Mouse (Mus musculus): Measurements from ENCODE around the gene Map3k5. TPM values are rescaled to one million over a fixed set of nuclear protein-coding genes. Genes with fewer than 3 reads are reported as not detected.
"Not testable (repeated sequence)": the region's sequence is repeated elsewhere in the genome, so short reads cannot be mapped to it uniquely, and the experiment has no call there.

The Map3k5 gene
- 10 to 100 TPM; 43.6 to 44.4 TPM for total RNA-seq (2021)

DNA sequence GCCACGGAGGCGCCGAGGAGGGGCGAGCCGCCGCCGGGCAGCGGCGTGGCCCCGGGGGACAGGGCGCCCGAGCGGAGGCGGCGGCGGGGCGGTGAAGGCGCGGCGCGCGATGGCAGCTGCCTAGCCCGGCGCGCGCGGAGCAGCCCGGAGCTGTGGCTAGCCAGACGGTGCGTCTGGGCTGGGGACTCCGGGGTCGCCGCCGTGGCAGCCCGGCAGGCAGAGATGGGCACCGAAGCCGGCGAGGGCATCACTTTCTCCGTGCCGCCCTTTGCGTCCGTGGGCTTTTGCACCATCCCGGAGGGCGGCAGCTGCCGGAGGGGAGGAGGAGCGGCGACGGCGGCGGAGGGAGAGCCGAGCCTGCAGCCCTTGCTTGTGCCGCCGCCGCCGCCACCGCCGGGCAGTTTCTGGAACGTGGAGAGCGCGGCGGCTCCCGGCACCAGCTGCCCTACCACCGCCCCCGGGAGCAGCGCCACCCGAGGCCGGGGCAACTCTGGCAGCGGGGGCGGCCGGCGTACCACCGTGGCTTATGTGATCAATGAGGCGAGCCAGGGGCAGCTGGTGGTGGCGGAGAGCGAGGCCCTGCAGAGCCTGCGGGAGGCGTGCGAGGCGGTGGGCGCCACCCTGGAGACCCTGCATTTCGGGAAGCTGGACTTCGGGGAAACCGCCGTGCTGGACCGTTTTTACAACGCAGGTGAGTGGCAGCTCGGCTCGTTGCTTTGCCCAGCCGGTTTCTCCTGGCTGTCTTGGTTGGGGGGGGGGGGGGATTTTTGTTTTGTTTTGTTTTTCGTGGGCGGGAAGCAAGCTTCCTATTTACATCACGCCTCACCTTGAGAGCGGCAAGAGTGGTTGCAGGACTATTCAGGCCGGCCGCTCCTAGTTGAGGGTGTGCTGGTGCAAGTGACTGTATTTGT lies at the start of gene Map3k5:
Gene Map3k5 (plus strand): TSS at position 89 of the 911 bp plus-strand sequence.
- intact Hi-C loops (cut with DNase I): loop anchor here (2.0 to 10.0 kb wide), 3 partner anchors 70 to 190 kb away; no protein-coding TSS in a partner anchor

DNA sequence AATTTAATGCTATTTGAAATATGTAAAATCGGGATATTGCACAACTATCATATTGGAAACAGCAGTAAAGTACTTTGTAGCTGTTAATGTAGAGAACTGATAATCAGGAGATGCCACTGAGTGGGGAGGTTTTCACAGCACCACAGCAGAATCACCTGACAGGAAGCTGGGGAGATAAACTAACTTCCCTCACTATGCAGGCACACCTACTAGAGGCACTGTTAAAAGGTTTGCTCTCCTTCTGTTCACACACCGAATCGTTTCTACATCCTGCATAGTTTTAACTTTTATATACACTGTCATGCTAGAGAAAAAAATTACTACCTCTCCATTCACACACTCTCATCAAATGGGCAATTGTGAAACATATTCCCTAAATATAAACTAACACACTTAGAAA lies 48.0 kb upstream of the Map3k5 start:
- no peak for DNase-seq (ENCODE audit: low spot score in 2 of 2)
- intact Hi-C loops (cut with DNase I): no loop called here

More for the DNA sequence above, at the start of gene Map3k5:
- DNase-seq (ENCODE audit: low spot score in 2 of 2): peak in 1 of 2 experiments; percentile 64

DNA sequence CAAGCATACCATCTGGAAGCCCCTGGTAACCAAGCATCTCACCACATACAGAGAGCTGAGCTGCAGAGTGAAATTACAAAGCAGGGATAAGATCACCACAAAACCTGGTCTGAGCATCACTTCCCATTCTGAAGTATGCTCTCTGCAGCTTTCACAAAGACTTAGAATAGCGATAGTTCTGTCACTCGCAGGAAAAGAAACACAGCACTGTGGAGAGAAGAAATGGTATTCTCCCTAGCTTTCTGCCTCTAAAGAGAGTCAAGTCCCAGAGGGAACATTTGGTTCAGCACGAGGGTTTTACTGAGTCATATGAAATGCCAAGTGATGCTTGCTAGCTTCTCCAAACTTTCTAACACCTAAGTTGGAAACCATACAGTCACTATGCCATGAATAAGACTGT lies 44.4 kb upstream of the Map3k5 start:
- DNase-seq (ENCODE audit: low spot score in 2 of 2): no peak
- intact Hi-C loops (cut with DNase I): loop anchor here (5.0 kb wide), 2 partner anchors 178 to 648 kb away; partner anchors contain the start of gene Il20ra

- no peak for DNase-seq (ENCODE audit: low spot score in 2 of 2)
- intact Hi-C loops (cut with DNase I): loop anchor here (5.0 kb wide), 2 partner anchors 179 to 649 kb away; partner anchors contain the start of gene Il20ra
Observed at GRCm38 (mm10) chr10:19891686-19892085, 42.6 kb upstream of the Map3k5 start.

- intact Hi-C loops (cut with DNase I): loop anchor here (5.0 kb wide), 2 partner anchors 181 to 651 kb away; partner anchors contain the start of gene Il20ra
- DNase-seq (ENCODE audit: low spot score in 2 of 2): no peak
Observed at GRCm38 (mm10) chr10:19893146-19893545, 41.1 kb upstream of the Map3k5 start.

GRCm38 (mm10) chr10:19893976-19894375 lies 40.3 kb upstream of the Map3k5 start:
- intact Hi-C loops (cut with DNase I): loop anchor here (5.0 kb wide), 2 partner anchors 182 to 652 kb away; partner anchors contain the start of gene Il20ra
- peak; percentile 18 to 34 for DNase-seq (ENCODE audit: low spot score in 2 of 2)

DNA sequence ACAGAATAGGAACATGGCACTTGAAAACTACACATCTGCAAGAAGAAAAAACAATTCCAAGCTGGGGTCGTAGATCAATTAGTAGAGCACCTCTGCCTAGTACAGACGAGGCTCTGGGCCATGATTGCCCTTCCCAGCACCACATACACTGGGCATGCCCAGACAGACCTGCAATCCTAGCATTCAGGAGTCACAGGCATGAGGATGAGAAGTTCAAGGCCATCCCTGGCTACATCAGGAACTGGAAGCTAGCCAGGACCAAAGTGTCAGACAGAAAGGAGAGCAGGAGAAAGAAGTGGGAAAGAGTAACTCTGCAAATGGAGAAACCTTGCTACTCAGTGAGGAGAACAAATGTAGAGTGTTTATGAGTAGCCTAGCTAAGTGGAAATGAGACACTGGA lies 34.1 kb upstream of the Map3k5 start:
- no peak for DNase-seq (ENCODE audit: low spot score in 2 of 2)
- intact Hi-C loops (cut with DNase I): no loop called here

GRCm38 (mm10) chr10:19901992-19902391 lies 32.3 kb upstream of the Map3k5 start:
- DNase-seq (ENCODE audit: low spot score in 2 of 2): no peak
- intact Hi-C loops (cut with DNase I): no loop called here

GRCm38 (mm10) chr10:19904077-19904820 lies 30.0 kb upstream of the Map3k5 start:
- intact Hi-C loops (cut with DNase I): no loop called here
- peak; percentile 54 to 71 for DNase-seq (ENCODE audit: low spot score in 2 of 2)

DNA sequence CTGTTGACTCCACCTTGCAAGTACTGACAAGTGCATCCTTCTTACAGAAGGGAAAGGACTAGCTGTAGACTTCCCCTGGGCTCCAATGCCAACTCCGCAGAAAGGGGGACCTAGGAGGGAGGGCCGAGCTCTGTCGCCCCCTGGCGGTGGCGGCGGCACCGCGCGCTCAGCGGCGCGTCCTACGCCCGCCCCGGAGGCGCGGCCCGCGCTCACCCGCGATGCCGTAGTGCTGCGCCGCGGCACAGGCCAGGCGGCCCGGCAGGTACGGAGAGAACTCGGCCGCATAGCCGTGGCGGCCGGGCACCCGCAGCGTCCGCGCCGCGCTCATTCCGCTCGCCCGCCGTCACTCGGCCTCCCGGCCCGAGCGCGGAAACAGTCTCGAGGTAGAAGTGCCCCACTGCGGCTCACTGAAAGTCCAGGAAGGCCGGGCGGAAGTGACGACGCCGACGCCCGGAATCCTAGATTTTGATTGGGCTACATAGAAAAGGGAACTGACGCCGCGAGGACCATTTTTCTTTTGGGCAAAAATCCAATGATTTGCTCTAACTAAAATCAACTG lies 26.9 kb upstream of the Map3k5 start, which contains the start of gene Pex7:
Gene Pex7 (minus strand): TSS at position 444 of the 559 bp plus-strand sequence.
- DNase-seq (ENCODE audit: low spot score in 2 of 2): peak; percentile 95 to 96
- intact Hi-C loops (cut with DNase I): no loop called here

DNA sequence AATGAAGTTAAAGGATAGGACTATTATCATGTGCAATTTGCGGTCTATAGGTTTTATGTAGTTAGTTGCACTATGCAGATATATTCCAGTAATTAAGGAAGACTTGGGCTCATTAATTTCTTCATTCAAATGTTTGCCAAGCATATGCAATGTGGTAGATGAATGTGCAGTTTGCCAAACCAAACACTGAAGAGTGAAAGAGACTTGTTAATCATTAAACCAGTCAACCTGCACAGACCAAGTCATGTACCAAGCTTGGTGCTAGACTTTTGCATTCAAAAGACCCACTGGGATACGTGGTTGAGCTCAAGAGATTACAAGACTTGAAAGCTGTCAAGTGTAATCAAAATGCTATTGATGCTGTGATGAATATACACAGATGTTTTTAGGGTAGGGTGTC lies 26.2 kb upstream of the Map3k5 start:
- intact Hi-C loops (cut with DNase I): loop anchor here (2.0 kb wide), 1 partner anchor 167 kb away; no protein-coding TSS in a partner anchor

DNA sequence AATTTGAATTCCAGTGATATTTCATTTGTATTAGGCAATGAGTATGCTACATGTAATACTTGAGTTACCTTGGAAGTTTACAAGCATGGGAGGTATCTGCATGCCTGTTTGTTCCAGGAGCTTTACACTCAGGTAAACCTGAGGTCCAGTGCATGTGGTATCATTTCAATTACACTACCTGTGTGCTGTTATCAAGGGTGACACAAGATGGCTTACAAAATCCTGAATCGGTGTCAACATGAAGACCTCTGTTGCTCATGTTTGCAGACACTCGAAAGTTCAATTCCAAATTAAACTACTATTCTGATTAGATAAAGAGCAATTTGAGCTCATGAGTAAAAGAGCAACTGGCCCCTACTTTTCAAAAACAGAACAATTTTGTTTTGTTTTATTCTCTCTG lies 23.8 kb upstream of the Map3k5 start:
- intact Hi-C loops (cut with DNase I): loop anchor here (5.0 kb wide), 1 partner anchor 212 kb away; no protein-coding TSS in a partner anchor
- no peak for DNase-seq (ENCODE audit: low spot score in 2 of 2)

More for the DNA sequence above, 26.2 kb upstream of the Map3k5 start:
- DNase-seq (ENCODE audit: low spot score in 2 of 2): no peak

DNA sequence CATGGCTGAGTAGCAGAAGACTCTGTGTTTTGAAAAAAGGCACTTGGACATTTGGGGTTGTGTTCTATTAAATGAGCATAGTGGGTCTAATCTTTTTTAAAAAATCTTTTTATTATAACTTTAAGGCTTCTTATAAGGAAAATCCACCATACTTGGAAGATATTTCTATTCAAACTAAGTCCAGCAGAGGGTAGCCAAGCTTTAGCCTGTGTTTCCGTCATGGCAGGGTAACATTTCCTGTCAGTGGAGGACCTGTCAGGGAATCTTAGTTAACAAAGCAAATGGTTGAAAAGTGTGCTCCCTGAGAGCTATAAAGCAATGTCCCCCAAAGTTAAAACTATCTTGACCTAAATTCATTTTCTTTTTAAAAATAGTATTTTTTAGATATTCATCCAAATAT lies 22.7 kb upstream of the Map3k5 start:
- intact Hi-C loops (cut with DNase I): loop anchor here (5.0 kb wide), 1 partner anchor 211 kb away; no protein-coding TSS in a partner anchor
- DNase-seq (ENCODE audit: low spot score in 2 of 2): no peak

DNA sequence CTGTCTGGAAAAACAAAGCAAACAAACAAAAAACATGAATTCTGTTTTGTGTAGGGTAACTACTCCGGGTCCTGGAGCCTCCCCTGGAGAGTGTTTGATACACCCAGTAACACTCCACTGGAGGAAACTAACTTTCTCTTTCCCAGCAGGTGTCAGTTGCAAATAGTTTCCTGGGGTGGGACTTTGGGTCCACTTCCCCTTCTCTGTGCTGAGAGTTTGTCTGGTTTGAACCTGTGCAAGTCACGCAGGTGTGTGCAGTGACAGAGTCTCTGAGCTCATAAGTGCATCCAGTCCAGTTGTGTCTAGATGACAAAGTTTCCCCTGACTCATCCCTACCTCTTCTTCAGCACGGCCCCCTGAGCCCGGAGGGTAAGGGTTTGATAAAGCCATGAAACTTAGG lies 20.5 kb upstream of the Map3k5 start:
- intact Hi-C loops (cut with DNase I): loop anchor here (5.0 kb wide), 1 partner anchor 208 kb away; no protein-coding TSS in a partner anchor

DNA sequence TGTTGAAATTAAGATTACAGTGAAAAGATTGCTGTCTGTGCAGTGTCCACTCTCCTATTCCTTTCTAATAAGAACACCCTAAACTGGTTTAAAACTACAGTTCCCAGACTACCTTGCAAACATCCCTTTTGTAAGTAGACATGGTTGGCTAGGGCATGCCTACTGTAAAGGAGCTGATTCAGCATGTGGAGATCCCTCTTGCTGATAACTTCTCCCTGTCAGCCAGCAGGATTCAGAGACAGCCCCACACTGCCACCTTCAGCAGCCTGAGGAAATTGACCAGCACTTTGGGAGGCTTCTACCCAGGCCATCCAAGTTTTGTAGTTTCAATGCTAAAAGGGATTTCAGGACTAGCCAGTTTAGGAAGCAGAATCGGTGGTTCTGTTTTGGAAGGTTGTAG lies 19.0 kb upstream of the Map3k5 start:
- intact Hi-C loops (cut with DNase I): no loop called here
- peak; percentile 52 to 57 for DNase-seq (ENCODE audit: low spot score in 2 of 2)

More for the DNA sequence above, 20.5 kb upstream of the Map3k5 start:
- DNase-seq (ENCODE audit: low spot score in 2 of 2): no peak

- no peak for DNase-seq (ENCODE audit: low spot score in 2 of 2)
- intact Hi-C loops (cut with DNase I): no loop called here
Observed at GRCm38 (mm10) chr10:19922410-19922809, 11.9 kb upstream of the Map3k5 start.

DNA sequence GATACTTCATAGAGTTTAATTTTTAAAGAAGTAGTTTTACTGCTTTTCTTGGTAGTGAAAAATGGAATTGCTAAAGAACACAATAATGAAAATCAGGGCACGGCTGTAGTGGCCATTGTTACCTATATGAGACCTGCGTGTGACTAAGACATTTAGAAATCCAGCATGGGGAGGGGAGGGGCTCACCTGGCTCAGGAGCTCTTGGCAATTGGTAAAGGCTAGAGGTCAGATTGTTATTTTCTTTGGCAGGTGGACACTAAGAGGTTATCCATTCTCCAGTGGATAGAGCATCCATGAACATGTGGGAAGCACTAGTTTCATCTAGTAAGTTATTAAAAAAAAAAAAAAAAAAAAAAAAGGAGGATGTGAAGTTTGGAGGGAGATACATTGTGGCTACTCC lies 10.0 kb upstream of the Map3k5 start:
- DNase-seq (ENCODE audit: low spot score in 2 of 2): no peak
- intact Hi-C loops (cut with DNase I): no loop called here

GRCm38 (mm10) chr10:19926391-19926897 lies 7.8 kb upstream of the Map3k5 start:
- intact Hi-C loops (cut with DNase I); DNase-seq (ENCODE audit: low spot score in 2 of 2): not testable (repeated sequence)

- intact Hi-C loops (cut with DNase I): no loop called here
- DNase-seq (ENCODE audit: low spot score in 2 of 2): no peak
Observed at GRCm38 (mm10) chr10:19928205-19928604, 6.1 kb upstream of the Map3k5 start.

Measured in left cerebral cortex, postnatal 36 days (tissue).